Mouse (Mus musculus) embryonic facial prominence, embryonic 11.5 days (tissue): Measurements from ENCODE around the gene Olfr1208. TPM values are rescaled to one million over a fixed set of nuclear protein-coding genes. Genes with fewer than 3 reads are reported as not detected.

Experiments used
- ATAC-seq: fragments of 200-750 bp; cut with Nextera tagmentation; replicated peaks from 2 replicates; pipeline ENCODE4 v1.8.0; 2017; ENCODE audit warnings: low read depth; ENCODE audit not compliant: insufficient number of reproducible peaks, low FRiP score, low TSS enrichment
- DNase-seq: peaks from one replicate; pipeline ENCODE4 v3.0.0-alpha.2; 2015; ENCODE audit warnings: low spot score
- H3K27ac ChIP-seq: fragments of 300-500 bp; sonication (generic); replicated peaks from 2 replicates; pipeline ENCODE4 v1.5.1; 2014; ENCODE audit warnings: mild to moderate bottlenecking, low read depth, low read length, control low read depth
- H3K27me3 ChIP-seq: fragments of 300-500 bp; sonication (generic); 2 replicates; pipeline ENCODE4 v1.6.1; 2014; ENCODE audit warnings: mild to moderate bottlenecking, low read length, moderate library complexity, mixed read lengths; ENCODE audit not compliant: control insufficient read depth, insufficient read depth
- H3K36me3 ChIP-seq: fragments of 300-500 bp; sonication (generic); replicated peaks from 2 replicates; pipeline ENCODE4 v1.6.1; 2014; ENCODE audit warnings: low read depth, mild to moderate bottlenecking, low read length, moderate library complexity, mixed read lengths; ENCODE audit not compliant: control insufficient read depth, insufficient read depth
- H3K4me1 ChIP-seq: fragments of 300-500 bp; sonication (generic); 2 replicates; pipeline ENCODE4 v1.6.1; 2014; ENCODE audit warnings: low read length, mixed read lengths; ENCODE audit not compliant: control insufficient read depth, insufficient read depth
- H3K4me2 ChIP-seq: fragments of 300-500 bp; sonication (generic); 2 replicates; pipeline ENCODE4 v1.6.1; 2014; ENCODE audit warnings: low read depth, mild to moderate bottlenecking, control low read depth, low read length, moderate library complexity
- H3K4me3 ChIP-seq: fragments of 300-500 bp; sonication (generic); 2 replicates; pipeline ENCODE4 v1.5.1; 2014; ENCODE audit warnings: low read depth, low read length, control low read depth
- H3K9ac ChIP-seq: fragments of 300-500 bp; sonication (generic); replicated peaks from 2 replicates; pipeline ENCODE4 v1.6.1; 2014; ENCODE audit warnings: mild to moderate bottlenecking, control low read depth, low read length
- H3K9me3 ChIP-seq: fragments of 300-500 bp; sonication (generic); replicated peaks from 2 replicates; pipeline ENCODE4 v1.6.1; 2016; ENCODE audit warnings: mild to moderate bottlenecking, low read length, inconsistent platforms, mixed read lengths; ENCODE audit not compliant: control insufficient read depth
- WGBS: fragments of 180-500 bp; shearing (Covaris S2); extraction: QIAGEN DNeasy Blood & Tissue Kit; methylation state at CpG from one replicate; pipeline ENCODE4 v1.1.7; 2014; 5-methylcytosine and 5-hydroxymethylcytosine counted together
- polyA plus RNA-seq: library from polyadenylated mRNA; unstranded; fragments of >200 nt; fragmentation: Nextera tagmentation; extraction: Ambion mirVana; gene quantifications from 2 replicates; pipeline ENCODE4 v1.2.1, GENCODE M21; 2014

Olfr1208 gene
- polyA plus RNA-seq, result not detected in 2 replicates

GRCm38 (mm10) chr2:88902211-88902610 is at the start of gene Olfr1208:
Gene Olfr1208 (minus strand): TSS chr2:88902311.
- Histone ChIP-seq H3K36me3 (no peaks in the 10 kb centered on the region), H3K4me1 (no peaks in the 10 kb centered on the region), H3K27ac (no peak within 1 kb of the TSS), H3K27me3 (no peaks in the 10 kb centered on the region), H3K4me2 (no peak within 1 kb of the TSS), H3K9me3 (no peaks in the 10 kb centered on the region), H3K9ac (no peak within 1 kb of the TSS), H3K4me3 (no peak within 1 kb of the TSS)
- DNase-seq (no peak), ATAC-seq (no peak)

GRCm38 (mm10) chr2:88938011-88938410 is 35.9 kb upstream of the Olfr1208 start, which contains the start of gene Olfr1211:
Gene Olfr1211 (minus strand): TSS chr2:88938111.
- 81% methylated on average over 1 of the region's 1 CpGs for WGBS
- Histone ChIP-seq H3K36me3 (no peaks in the 10 kb centered on the region), H3K27me3 (no peaks in the 10 kb centered on the region), H3K4me1 (no peaks in the 10 kb centered on the region), H3K27ac (no peak within 1 kb of the TSS), H3K4me3 (no peak within 1 kb of the TSS), H3K9ac (no peak within 1 kb of the TSS), H3K4me2 (no peak within 1 kb of the TSS), H3K9me3 (no peaks in the 10 kb centered on the region)
- ATAC-seq (no peak), DNase-seq (no peak)

- no peak within 1 kb of the TSS for H3K4me2 ChIP-seq
- H3K36me3 ChIP-seq, result no peaks in the 10 kb centered on the region
- 92% methylated on average over 3 of the region's 3 CpGs for WGBS
- H3K4me3 ChIP-seq, result no peak within 1 kb of the TSS
- DNase-seq (no peak), ATAC-seq (no peak)
- H3K9ac ChIP-seq, result no peak within 1 kb of the TSS
- H3K27me3 ChIP-seq, result no peaks in the 10 kb centered on the region
- no peaks in the 10 kb centered on the region for H3K4me1 ChIP-seq
- no peaks in the 10 kb centered on the region for H3K9me3 ChIP-seq
- no peak within 1 kb of the TSS for H3K27ac ChIP-seq
Measured at GRCm38 (mm10) chr2:88915057-88915456, 12.9 kb upstream of the Olfr1208 start, which contains the start of gene Olfr1209. Gene Olfr1209 (minus strand): TSS chr2:88915157.

- ATAC-seq (no peak), DNase-seq (no peak)
- Histone ChIP-seq H3K9ac (no peak within 1 kb of the TSS), H3K27me3 (no peaks in the 10 kb centered on the region), H3K4me2 (no peak within 1 kb of the TSS), H3K27ac (no peak within 1 kb of the TSS), H3K36me3 (no peaks in the 10 kb centered on the region), H3K4me3 (no peak within 1 kb of the TSS), H3K9me3 (no peaks in the 10 kb centered on the region), H3K4me1 (no peaks in the 10 kb centered on the region)
- WGBS, result 85% methylated on average over 2 of the region's 2 CpGs
Measured at GRCm38 (mm10) chr2:88862931-88863330, 39.2 kb downstream of the Olfr1208 start, which contains the start of gene Olfr1206. Gene Olfr1206 (plus strand): TSS chr2:88863231.

- H3K27ac ChIP-seq, result no peak within 1 kb of the TSS
- no peak within 1 kb of the TSS for H3K4me2 ChIP-seq
- no peak within 1 kb of the TSS for H3K4me3 ChIP-seq
- no peaks in the 10 kb centered on the region for H3K4me1 ChIP-seq
- no peaks in the 10 kb centered on the region for H3K27me3 ChIP-seq
- H3K9me3 ChIP-seq, result no peaks in the 10 kb centered on the region
- no peaks in the 10 kb centered on the region for H3K36me3 ChIP-seq
- DNase-seq (no peak), ATAC-seq (no peak)
- H3K9ac ChIP-seq, result no peak within 1 kb of the TSS
- WGBS, result 94% methylated on average over 1 of the region's 1 CpGs
Measured at GRCm38 (mm10) chr2:88848992-88849391, 53.1 kb downstream of the Olfr1208 start, which contains the start of gene Olfr1204. Gene Olfr1204 (plus strand): TSS chr2:88849292.

Other genes starting within 250 kb of the Olfr1208 start
- not detected in 2 replicates for gene Olfr1193, start 226.7 kb downstream of the Olfr1208 start, polyA plus RNA-seq
- gene Olfr1195, start 213.1 kb downstream of the Olfr1208 start, polyA plus RNA-seq, result not detected in 2 replicates
- gene Olfr1196, start 197.7 kb downstream of the Olfr1208 start, polyA plus RNA-seq, result not detected in 2 replicates
- not detected in 2 replicates for gene Olfr1197, start 169.9 kb downstream of the Olfr1208 start, polyA plus RNA-seq
- not detected in 2 replicates for gene Olfr1198, start 150.9 kb downstream of the Olfr1208 start, polyA plus RNA-seq
- not detected in 2 replicates for gene Olfr1199, start 141.8 kb downstream of the Olfr1208 start, polyA plus RNA-seq
- gene Olfr1200, start 131.8 kb downstream of the Olfr1208 start, polyA plus RNA-seq, result not detected in 2 replicates
- not detected in 2 replicates for gene Olfr1201, start 109.3 kb downstream of the Olfr1208 start, polyA plus RNA-seq
- not detected in 2 replicates for gene Olfr1202, start 87.8 kb downstream of the Olfr1208 start, polyA plus RNA-seq
- not detected in 2 replicates for gene Olfr1205, start 72.6 kb downstream of the Olfr1208 start, polyA plus RNA-seq
- gene Olfr1204, start 53.0 kb downstream of the Olfr1208 start, polyA plus RNA-seq, result not detected in 2 replicates
- not detected in 2 replicates for gene Olfr1206, start 39.1 kb downstream of the Olfr1208 start, polyA plus RNA-seq
- not detected in 2 replicates for gene Olfr1209, start 12.8 kb upstream of the Olfr1208 start, polyA plus RNA-seq
- gene Olfr1211, start 35.8 kb upstream of the Olfr1208 start, polyA plus RNA-seq, result not detected in 2 replicates
- not detected in 2 replicates for gene Olfr1212, start 51.7 kb upstream of the Olfr1208 start, polyA plus RNA-seq
- gene Gm13762, start 78.0 kb upstream of the Olfr1208 start, polyA plus RNA-seq, result not detected in 2 replicates
- gene Olfr1214, start 90.3 kb upstream of the Olfr1208 start, polyA plus RNA-seq, result not detected in 2 replicates
- not detected in 2 replicates for gene Olfr1215, start 104.7 kb upstream of the Olfr1208 start, polyA plus RNA-seq
- not detected in 2 replicates for gene Olfr1216, start 116.0 kb upstream of the Olfr1208 start, polyA plus RNA-seq
- gene Olfr1217, start 129.8 kb upstream of the Olfr1208 start, polyA plus RNA-seq, result not detected in 2 replicates
- not detected in 2 replicates for gene Olfr1218, start 158.9 kb upstream of the Olfr1208 start, polyA plus RNA-seq
- not detected in 2 replicates for gene Olfr1219, start 181.2 kb upstream of the Olfr1208 start, polyA plus RNA-seq
- gene Olfr1220, start 204.5 kb upstream of the Olfr1208 start, polyA plus RNA-seq, result not detected in 2 replicates
- not detected in 2 replicates for gene Olfr1221, start 215.0 kb upstream of the Olfr1208 start, polyA plus RNA-seq
- gene Olfr1222, start 230.7 kb upstream of the Olfr1208 start, polyA plus RNA-seq, result not detected in 2 replicates
- not detected in 2 replicates for gene Olfr1223, start 249.2 kb upstream of the Olfr1208 start, polyA plus RNA-seq